Mouse (Mus musculus) lung, embryonic 16.5 days (tissue): ENCODE results near the gene Actn1. TPM values are rescaled to one million over a fixed set of nuclear protein-coding genes. Genes with fewer than 3 reads are reported as not detected.
"Not testable (repeated sequence)": the region's sequence is repeated elsewhere in the genome, so short reads cannot be mapped to it uniquely, and the experiment has no call there.

Source experiments
- ATAC-seq: fragments of 200-750 bp; cut with Nextera tagmentation; 2 replicates; pipeline ENCODE4 v1.8.0; 2017; ENCODE audit warnings: low read depth, mild to moderate bottlenecking, moderate library complexity
- H3K27ac ChIP-seq: fragments of 300-500 bp; sonication (generic); 2 replicates; pipeline ENCODE4 v1.5.1; 2014; ENCODE audit warnings: mild to moderate bottlenecking, control low read depth, low read length
- H3K27me3 ChIP-seq: fragments of 300-500 bp; sonication (generic); 2 replicates; pipeline ENCODE4 v1.6.1; 2014; ENCODE audit warnings: low read depth, low read length, mixed read lengths; ENCODE audit not compliant: control insufficient read depth, insufficient read depth
- H3K36me3 ChIP-seq: fragments of 300-500 bp; sonication (generic); 2 replicates; pipeline ENCODE4 v1.6.1; 2014; ENCODE audit warnings: low read length; ENCODE audit not compliant: control insufficient read depth, insufficient read depth
- H3K4me1 ChIP-seq: fragments of 300-500 bp; sonication (generic); replicated peaks from 2 replicates; pipeline ENCODE4 v1.6.1; 2014; ENCODE audit warnings: low read length, mixed read lengths; ENCODE audit not compliant: control insufficient read depth, insufficient read depth
- H3K4me2 ChIP-seq: fragments of 300-500 bp; sonication (generic); 2 replicates; pipeline ENCODE4 v1.6.1; 2014; ENCODE audit warnings: low read depth, low read length, control low read depth
- H3K4me3 ChIP-seq: fragments of 300-500 bp; sonication (generic); 2 replicates; pipeline ENCODE4 v1.5.1; 2014; ENCODE audit warnings: mild to moderate bottlenecking, low read length, control low read depth
- H3K9ac ChIP-seq: fragments of 300-500 bp; sonication (generic); 2 replicates; pipeline ENCODE4 v1.6.1; 2014; ENCODE audit warnings: low read length, control low read depth
- H3K9me3 ChIP-seq: fragments of 300-500 bp; sonication (generic); 2 replicates; pipeline ENCODE4 v1.6.1; 2016; ENCODE audit warnings: low read length; ENCODE audit not compliant: control insufficient read depth
- WGBS: fragments of 180-500 bp; shearing (Covaris S2); extraction: QIAGEN DNeasy Blood & Tissue Kit; methylation state at CpG from one replicate; pipeline ENCODE4 v1.1.7; 2014; 5-methylcytosine and 5-hydroxymethylcytosine counted together
- polyA plus RNA-seq: library from polyadenylated mRNA; unstranded; fragments of >200 nt; fragmentation: Nextera tagmentation; extraction: Ambion mirVana; gene quantifications from 2 replicates; pipeline ENCODE4 v1.2.1, GENCODE M21; 2015

Actn1 gene
- polyA plus RNA-seq, 1 experiment from 2014 or later: 49.9 TPM

DNA sequence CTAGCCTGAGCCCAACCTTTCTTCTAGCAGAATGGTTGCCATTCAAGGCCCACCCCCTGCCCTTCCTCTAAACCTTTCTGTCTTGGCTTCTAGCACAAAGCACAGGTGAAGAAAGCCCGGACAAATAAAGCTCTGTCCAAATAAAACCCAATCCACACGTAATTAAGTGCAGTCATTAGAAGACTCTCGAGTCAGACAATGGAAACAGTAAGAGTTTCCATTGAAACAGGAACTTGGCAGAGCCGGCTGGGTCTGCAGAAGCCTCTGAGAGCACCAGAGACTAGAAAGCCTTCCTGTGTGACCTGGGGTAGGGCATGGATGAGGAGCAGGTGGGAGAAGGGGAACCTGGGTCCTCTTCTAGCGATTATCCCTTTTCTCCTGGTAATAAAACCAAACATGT, 25.7 kb upstream of the Actn1 start:
- no peak overlapping the region for H3K4me3 ChIP-seq
- H3K4me2 ChIP-seq: no peak overlapping the region
- WGBS: 49% methylated on average over 5 of the region's 5 CpGs
- no peaks in the 10 kb centered on the region for H3K27me3 ChIP-seq
- H3K9me3 ChIP-seq: no peaks in the 10 kb centered on the region
- no peak overlapping the region for H3K27ac ChIP-seq
- H3K36me3 ChIP-seq: no peaks in the 10 kb centered on the region
- H3K9ac ChIP-seq: no peak overlapping the region
- H3K4me1 ChIP-seq: no peaks in the 10 kb centered on the region
- ATAC-seq: no peak

DNA sequence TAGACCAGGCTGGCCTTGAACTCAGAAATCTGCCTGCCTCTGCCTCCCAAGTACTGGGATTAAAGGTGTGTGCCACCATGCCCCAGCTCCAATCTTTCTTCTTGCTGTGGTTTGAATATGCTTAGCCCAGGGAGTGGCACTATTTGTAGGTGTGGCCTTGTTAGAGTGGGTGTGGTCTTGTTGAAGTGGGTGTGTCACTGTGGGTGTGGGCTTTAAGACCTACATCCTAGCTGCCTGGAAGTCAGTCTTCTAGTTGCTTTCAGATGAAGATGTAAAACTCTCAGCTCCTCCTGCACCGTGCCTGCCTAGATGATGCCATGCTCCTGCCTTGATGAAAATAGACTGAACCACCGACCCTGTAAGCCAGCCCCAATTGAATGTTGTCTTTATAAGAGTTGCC, 24.1 kb upstream of the Actn1 start:
- ATAC-seq, H3K27ac ChIP-seq, H3K36me3 ChIP-seq, H3K9ac ChIP-seq, H3K9me3 ChIP-seq, H3K4me2 ChIP-seq, H3K4me3 ChIP-seq, H3K4me1 ChIP-seq, H3K27me3 ChIP-seq: not testable (repeated sequence)
- 79% methylated on average over 2 of the region's 2 CpGs for WGBS

DNA sequence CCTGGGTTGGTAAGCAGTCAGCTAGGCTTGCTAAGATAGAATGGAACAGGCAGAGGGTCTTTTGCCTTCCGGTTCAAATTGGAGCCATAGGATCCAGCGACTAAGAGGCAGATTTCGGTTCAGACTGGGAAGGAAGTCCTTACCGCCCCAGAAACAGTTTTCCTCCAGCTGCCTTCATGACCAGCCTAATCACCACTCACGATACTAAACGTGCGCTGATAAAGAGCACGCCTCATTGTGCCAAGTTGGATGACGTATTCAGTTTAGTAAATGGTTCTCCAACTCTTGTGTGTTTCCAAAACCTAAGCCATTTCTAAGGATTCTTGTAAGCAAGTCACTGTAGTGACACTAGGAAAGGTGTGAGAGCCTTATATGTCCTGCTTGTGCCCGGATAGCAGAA, 18.7 kb upstream of the Actn1 start:
- Histone ChIP-seq H3K4me2 (no peak overlapping the region), H3K9ac (no peak overlapping the region), H3K36me3 (no peaks in the 10 kb centered on the region), H3K4me1 (peaks cover 6% of the 10 kb centered on the region; the same call in 1 of the 2 replicates), H3K9me3 (no peaks in the 10 kb centered on the region), H3K27me3 (no peaks in the 10 kb centered on the region), H3K27ac (no peak overlapping the region), H3K4me3 (no peak overlapping the region)
- WGBS: 67% methylated on average over 10 of the region's 10 CpGs
- ATAC-seq: no peak

DNA sequence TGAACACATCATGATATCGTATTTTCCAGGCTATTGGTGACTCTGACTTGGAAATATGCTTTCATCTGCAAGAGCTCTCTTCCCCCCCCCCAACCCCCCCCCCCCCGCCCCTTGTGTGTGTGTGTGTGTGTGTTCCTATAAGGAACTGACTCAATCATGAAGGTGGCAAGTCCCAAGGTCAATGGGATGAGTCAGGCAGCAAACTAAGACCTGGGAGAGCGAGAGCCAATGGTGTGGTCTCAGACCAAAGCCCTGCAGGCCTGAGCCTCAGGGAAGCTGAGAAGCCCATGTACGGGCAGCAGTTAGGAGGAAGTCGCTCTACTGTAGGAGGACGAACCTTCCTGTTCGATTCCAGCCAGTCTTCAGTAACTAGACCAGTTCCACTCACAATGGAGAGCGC, 17.3 kb upstream of the Actn1 start:
- Histone ChIP-seq H3K9ac (no peak overlapping the region), H3K9me3 (no peaks in the 10 kb centered on the region), H3K27me3 (no peaks in the 10 kb centered on the region), H3K4me3 (no peak overlapping the region), H3K4me2 (no peak overlapping the region), H3K4me1 (peaks cover 11% of the 10 kb centered on the region; the same call in 1 of the 2 replicates), H3K27ac (no peak overlapping the region), H3K36me3 (no peaks in the 10 kb centered on the region)
- 78% methylated on average over 8 of the region's 8 CpGs for WGBS
- no peak for ATAC-seq

DNA sequence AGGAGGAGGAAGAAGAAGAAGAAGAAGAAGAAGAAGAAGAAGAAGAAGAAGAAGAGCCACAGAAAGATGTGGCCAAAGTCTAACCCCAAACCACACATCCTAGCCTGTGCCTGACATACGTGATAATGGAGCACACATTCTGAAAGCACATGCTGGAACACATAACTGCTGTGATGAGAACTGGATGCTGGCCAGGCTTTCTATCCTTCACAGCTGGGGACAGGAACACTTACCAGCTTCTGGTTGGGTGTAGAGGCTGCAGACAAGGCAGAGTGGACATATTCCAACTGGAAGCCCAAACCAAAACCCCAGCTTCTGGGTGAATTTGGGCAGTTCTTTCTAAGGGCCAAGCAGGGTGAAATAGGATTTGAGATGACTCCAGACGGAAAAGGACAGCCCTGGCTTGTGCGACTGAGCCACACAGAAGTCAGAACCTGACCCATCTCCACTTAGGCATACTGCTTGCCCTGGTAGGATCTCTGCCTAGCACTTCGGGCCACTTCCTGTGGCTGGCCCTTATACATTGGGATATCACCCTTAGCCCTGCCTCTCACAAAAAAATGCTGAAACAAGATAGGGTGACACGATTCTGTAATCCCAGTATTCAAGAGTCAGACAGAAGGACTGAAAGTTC, 15.1 kb upstream of the Actn1 start:
- 42% methylated on average over 5 of the region's 5 CpGs for WGBS
- Histone ChIP-seq H3K4me1 (peaks cover 20% of the 10 kb centered on the region), H3K4me2 (no peak overlapping the region), H3K27ac (peak overlapping the region; percentile 75), H3K36me3 (no peaks in the 10 kb centered on the region), H3K27me3 (no peaks in the 10 kb centered on the region), H3K4me3 (no peak overlapping the region), H3K9me3 (no peaks in the 10 kb centered on the region), H3K9ac (no peak overlapping the region)
- ATAC-seq: peak; percentile 92

DNA sequence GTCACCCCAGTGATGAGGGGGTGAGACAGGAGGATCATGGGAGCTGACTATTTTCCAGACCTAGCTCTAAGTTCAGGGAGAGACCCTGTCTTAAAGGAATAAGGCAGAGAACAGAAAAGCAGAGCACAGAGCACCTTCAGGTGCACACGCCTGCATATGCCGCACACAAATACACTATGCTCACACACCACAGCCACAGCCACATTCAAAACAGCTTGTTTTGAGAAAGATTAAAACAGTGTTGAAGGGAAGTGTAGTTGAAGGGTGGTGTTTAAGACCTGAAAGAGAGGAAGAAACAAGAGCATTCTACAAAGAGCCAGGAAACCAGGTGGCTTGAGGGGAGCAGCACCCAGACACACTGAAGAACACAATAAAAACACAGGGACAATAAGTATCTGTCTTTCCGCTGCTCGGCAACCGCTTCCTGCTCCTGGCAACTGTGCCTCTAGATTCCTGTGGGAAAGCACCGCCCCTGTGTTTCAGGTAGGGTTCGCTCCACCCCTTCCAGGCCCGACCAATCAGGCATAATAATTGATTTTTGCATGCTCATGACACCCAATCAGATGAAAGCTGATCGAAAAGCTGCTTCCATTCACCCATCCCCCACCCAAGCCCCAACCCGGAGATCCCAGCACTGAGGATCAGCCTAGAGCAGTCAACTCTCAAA, 13.0 kb upstream of the Actn1 start:
- Histone ChIP-seq H3K4me3 (no peak overlapping the region), H3K36me3 (no peaks in the 10 kb centered on the region), H3K27me3 (no peaks in the 10 kb centered on the region), H3K9ac (no peak overlapping the region), H3K4me1 (peaks cover 22% of the 10 kb centered on the region), H3K4me2 (peak overlapping the region; percentile 19; the same call in 1 of the 2 replicates), H3K27ac (no peak overlapping the region), H3K9me3 (no peaks in the 10 kb centered on the region)
- no peak for ATAC-seq
- 30% methylated on average over 10 of the region's 10 CpGs for WGBS

DNA sequence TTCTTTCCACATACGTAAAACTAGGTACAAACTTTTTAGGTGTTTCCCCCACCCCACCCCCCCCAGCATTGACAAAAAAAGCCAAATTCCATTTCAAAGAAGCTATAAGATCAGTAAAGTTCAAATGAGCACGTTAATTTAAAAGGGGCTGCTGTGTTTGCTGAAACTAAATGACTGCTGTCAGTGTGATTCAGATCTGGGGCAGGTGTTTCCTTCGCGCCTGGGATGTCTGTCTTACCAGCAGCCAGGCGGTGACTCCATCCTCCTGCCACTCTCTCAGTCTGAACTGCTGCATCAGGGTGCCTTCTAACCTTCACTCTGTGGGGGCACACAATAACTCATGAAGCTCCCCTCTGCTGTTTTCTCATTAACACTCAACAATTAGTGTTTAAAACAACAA, 11.6 kb upstream of the Actn1 start:
- Histone ChIP-seq H3K36me3 (no peaks in the 10 kb centered on the region), H3K9me3 (no peaks in the 10 kb centered on the region), H3K27me3 (no peaks in the 10 kb centered on the region), H3K4me2 (no peak overlapping the region), H3K4me1 (peaks cover 22% of the 10 kb centered on the region), H3K27ac (no peak overlapping the region), H3K9ac (no peak overlapping the region), H3K4me3 (no peak overlapping the region)
- 38% methylated on average over 5 of the region's 5 CpGs for WGBS
- ATAC-seq: no peak

DNA sequence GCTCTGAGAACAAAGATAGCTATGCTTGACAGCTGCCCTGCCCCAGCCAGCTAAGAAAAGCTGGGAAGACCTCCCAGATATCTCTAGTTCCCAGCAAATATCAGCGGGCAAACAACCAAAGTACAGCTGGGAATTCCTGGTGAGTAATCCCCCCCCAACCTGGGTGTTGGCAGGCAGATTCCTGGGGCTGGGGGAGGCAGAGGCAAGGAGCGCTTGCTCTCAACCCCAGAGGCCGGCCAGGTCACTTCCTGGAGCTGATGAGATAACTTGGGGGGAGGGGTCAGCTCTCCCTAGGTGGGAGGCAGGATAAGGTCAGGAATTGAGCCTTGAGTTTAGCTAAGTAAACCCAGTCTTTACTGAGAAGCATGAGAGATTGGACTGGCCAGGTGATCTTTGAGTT, 10.8 kb upstream of the Actn1 start:
- Histone ChIP-seq H3K9ac (0 out of 2 replicates have a peak overlapping the region, but pooled peaks have one; percentile 3), H3K4me3 (no peak overlapping the region), H3K9me3 (no peaks in the 10 kb centered on the region), H3K4me2 (no peak overlapping the region), H3K4me1 (peaks cover 21% of the 10 kb centered on the region), H3K36me3 (no peaks in the 10 kb centered on the region), H3K27me3 (no peaks in the 10 kb centered on the region), H3K27ac (peak overlapping the region; percentile 71)
- peak; percentile 32; the same call in 1 of the 2 replicates for ATAC-seq
- WGBS: 14% methylated on average over 3 of the region's 3 CpGs

DNA sequence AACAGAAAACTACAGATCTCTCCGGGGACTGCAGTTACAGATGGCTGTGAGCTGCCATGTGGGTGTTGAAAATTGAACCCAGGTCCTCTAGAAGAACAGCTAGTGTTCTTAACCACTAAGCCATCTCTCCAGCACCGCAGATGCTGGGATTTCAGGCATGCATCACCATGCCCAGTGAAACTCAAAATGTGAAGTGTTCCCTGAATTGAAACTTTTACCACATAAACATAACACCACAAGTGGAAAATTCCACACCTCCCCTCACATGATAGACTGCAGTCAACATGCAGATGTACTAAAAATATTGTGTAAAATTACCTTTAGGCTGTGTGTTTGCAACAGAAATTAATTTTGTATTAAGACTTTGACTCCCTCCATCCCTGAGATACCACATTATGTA, 9.1 kb upstream of the Actn1 start:
- Histone ChIP-seq H3K27ac (no peak overlapping the region), H3K4me3 (no peak overlapping the region), H3K27me3 (no peaks in the 10 kb centered on the region), H3K9me3 (no peaks in the 10 kb centered on the region), H3K4me1 (peaks cover 16% of the 10 kb centered on the region), H3K4me2 (no peak overlapping the region), H3K36me3 (no peaks in the 10 kb centered on the region), H3K9ac (no peak overlapping the region)
- ATAC-seq: no peak
- WGBS: 83% methylated on average over 2 of the region's 2 CpGs
